Mouse (Mus musculus): ENCODE results near the gene Krtap19-3. TPM values are rescaled to one million over a fixed set of nuclear protein-coding genes. Genes with fewer than 3 reads are reported as not detected.

The Krtap19-3 gene
- not detected for total RNA-seq (2021)
- long read RNA-seq, experiment 1, result 0 reads
- long read RNA-seq, experiment 2, result 0 reads

DNA sequence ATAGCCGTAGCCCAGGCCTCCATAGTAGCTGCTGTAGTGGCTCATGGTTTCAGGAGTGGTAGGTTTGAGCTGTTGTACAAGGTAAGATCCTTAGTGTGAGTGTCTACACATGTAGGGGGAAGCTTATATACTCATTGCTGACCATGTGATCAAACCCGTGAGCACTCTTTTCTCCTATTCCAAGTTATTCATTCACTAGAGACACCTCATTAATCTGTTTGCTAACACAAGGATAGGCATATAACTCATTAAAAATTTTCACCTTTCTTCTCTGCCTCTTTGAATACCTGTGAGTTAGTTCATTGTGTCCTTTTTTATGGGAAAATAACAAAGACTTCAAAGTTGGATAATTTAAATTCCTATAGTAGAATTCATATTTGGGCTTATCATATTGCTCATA, at the start of gene Krtap19-3:
TSS of gene Krtap19-3 (minus strand) at position 101 of the 400 bp plus-strand sequence.
- DNase-seq, result no peak

DNA sequence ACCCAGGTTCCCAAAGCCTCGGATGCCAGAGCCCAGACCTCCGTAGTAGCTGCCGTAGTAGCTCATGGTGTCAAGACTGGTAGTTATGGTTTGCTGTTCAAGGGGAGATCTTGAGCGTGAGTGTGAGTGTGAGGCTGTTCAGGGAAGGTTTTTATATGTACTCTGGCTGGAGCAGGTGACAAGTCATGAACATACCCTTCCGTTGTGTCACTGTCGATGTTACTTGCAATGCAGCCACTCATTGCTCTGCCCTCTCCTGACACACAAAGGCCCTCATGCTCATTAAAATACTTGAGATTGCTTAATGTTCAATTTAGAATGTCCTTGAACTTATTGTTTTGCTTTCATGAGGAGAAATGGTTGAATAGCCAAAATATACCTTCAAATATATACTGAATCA, 18.5 kb upstream of the Krtap19-3 start, which contains the start of gene Krtap19-5:
TSS of gene Krtap19-5 (minus strand) at position 101 of the 400 bp plus-strand sequence.
- no peak for DNase-seq

DNA sequence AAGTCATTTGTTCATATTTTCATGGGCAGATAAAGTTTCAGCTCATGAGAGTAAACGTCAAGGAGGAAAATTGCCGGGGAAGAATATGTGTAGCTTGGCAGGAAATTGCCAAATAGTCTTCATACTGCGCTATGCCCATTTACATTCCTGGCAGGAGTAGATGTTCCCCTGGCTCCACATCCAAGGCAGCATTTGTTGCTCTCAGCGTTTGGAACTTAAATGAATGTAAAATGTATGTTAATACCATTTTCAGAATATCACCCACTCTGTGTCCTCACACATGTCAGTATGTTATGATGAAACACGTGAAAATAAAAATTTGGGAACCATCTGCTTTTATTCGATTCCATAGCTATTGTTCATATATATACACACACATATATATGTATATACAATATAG, 9.0 kb upstream of the Krtap19-3 start:
- DNase-seq, result no peak

DNA sequence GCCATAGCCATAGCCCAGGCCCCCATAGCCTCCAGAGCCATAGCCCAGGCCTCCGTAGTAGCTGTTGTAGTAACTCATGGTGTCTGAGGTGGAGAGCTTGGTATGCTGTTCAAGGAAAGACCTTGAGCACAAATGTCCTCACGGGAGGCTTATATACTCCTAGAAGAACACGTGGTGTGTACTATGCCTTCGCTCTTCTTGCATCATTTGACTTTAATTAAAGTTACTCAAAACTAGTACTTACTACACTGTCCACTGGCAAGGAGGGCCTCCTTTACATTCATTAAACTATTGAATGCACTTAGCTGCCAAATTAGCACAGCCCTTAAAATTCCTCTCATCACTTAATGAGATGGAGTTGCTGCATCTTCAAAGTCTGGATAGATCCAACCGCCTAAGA, 7.2 kb upstream of the Krtap19-3 start, which contains the start of gene Krtap19-4:
TSS of gene Krtap19-4 (minus strand) at position 101 of the 400 bp plus-strand sequence.
- no peak for DNase-seq

DNA sequence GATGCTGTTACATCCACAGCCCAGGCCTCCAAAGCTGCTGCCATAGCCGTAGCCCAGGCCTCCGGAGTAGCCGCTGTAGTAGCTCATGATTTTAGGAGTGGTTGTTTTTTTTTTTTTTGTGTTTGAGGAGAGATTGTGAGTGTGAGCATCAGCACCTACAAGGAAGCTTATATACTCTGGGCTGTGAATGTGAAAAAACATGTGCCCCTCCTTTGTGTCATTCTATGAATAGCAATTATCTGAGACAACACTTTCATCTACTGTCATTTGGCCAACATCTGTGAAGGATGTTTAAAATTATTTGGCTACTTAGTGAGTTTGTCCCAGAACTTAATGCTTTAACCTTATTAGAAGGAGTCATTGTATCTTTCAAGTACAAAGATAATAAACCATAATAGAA, 3.7 kb downstream of the Krtap19-3 start, which contains the start of gene Krtap19-2:
TSS of gene Krtap19-2 (minus strand) at position 101 of the 400 bp plus-strand sequence.
- DNase-seq, result no peak

DNA sequence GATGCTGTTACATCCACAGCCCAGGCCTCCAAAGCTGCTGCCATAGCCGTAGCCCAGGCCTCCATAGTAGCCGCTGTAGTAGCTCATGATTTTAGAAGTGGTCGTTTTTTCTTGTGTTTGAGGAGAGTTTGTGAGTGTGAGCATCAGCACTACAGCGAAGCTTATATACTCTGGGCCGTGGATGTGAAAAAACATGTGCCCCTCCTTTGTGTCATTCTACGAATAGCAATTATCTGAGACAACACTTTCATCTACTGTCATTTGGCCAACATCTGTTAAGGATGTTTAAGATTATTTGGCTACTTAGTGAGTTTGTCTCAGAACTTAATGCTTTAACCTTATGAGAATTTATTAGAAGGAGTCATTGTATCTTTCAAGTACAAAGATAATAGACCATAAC, 8.5 kb downstream of the Krtap19-3 start, which contains the start of gene Krtap19-1:
TSS of gene Krtap19-1 (minus strand) at position 101 of the 400 bp plus-strand sequence.
- DNase-seq, result no peak

DNA sequence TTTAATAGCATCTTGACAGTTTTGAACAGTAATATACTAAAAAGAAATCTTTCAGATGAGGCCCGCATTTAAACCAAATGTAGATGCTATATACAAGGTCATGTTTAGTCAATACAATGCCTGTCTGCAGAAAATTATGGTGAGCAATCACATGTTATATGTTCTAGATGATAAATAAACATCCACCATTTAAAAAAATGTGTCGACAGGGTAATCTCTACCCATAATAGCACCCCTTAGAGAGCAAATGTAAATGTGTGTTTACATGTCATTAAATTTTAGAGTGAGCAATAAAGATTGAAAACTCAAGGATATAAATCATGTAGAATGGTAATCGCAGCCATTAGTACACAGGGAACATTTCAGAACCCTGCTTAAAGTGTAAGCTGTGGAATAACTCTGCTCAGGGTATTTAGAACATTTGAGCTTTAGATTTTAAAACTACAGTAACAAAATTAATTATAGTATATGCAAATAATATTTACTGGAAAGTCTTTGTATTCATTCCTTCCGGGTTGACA, 12.9 kb downstream of the Krtap19-3 start:
- DNase-seq, result no peak

DNA sequence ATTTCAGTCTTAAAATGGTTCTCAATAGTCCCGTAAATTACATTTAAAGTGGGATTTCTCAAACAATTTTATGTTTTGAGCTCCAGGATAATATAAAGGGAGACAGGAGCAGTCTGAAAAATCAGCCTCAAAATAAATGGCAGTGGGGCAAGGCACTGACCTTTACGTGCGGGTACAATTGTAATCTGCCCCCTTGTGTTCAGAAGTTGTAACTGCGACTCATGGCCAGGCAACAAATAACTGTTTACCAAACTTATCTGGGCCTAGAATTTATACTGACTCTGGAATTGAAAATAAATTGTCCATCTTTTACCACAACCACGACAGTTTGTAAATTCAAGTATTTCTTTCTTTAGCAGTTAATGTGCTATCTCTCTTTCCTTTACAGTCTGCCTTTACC, 26.4 kb downstream of the Krtap19-3 start:
- DNase-seq, result peak in 1 of 2 experiments; percentile 4

DNA sequence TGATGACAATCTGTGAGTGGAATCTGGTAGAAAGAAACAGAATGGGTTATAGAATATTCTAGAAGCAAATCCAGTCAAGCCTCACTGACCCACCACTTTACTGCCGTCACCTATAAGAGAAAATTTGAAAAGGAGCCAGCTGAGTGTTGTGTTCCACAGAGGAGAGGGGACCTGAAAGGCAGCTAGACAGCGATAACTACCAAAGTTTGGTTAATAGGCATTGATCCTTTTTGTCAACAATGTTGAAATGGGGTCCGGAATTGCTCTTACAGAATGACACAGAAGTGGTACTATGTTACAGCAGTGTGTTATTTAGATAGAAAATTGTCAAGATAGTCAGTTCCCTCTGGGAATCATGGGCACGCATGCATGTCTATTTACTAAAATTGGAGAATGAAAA, 29.3 kb downstream of the Krtap19-3 start:
- no peak for DNase-seq

DNA sequence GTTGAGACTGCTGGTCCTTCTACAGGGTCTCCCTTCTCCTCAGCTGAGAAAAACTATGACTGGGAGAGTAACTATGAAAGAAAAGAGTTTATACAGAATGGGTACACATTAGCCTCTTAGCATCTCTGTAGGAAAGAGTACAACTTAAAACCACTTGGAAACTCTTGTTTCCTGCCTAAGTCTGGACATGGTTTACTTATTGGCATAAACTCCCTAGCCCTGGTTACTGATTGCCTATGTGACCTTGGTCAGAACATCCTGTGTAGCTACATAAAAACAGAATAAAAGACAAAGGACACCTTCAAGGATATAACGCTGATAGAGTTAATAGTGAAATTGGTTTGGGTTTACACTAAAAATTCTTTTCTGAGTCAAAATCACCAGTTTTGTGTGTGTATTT, 30.5 kb downstream of the Krtap19-3 start:
- no peak for DNase-seq

Other genes with a start within 250 kb of the Krtap19-3 start
- not detected for gene Krtap26-1, start 230.2 kb downstream of the Krtap19-3 start, total RNA-seq (2021)
- gene Krtap27-1, start 206.4 kb downstream of the Krtap19-3 start, total RNA-seq (2021), result not detected
- gene 2310061N02Rik, start 170.1 kb downstream of the Krtap19-3 start, total RNA-seq (2021), result not detected
- gene Krtap13-1, start 149.2 kb downstream of the Krtap19-3 start, total RNA-seq (2021), result not detected
- gene Krtap13, start 126.4 kb downstream of the Krtap19-3 start, total RNA-seq (2021), result not detected
- gene 2310034C09Rik, start 119.2 kb downstream of the Krtap19-3 start, total RNA-seq (2021), result not detected
- not detected for gene 2310057N15Rik, start 103.8 kb downstream of the Krtap19-3 start, total RNA-seq (2021)
- gene Gm5965, start 100.1 kb downstream of the Krtap19-3 start, total RNA-seq (2021), result not detected
- not detected for gene Gm20741, start 65.8 kb downstream of the Krtap19-3 start, total RNA-seq (2021)
- not detected for gene Krtap15, start 57.8 kb downstream of the Krtap19-3 start, total RNA-seq (2021)
- gene Krtap14, start 51.9 kb downstream of the Krtap19-3 start, total RNA-seq (2021), result not detected
- gene Krtap19-1, start 8.6 kb downstream of the Krtap19-3 start, total RNA-seq (2021), result not detected
- gene Krtap19-2, start 3.8 kb downstream of the Krtap19-3 start, total RNA-seq (2021), result not detected
- not detected for gene Krtap19-4, start 7.1 kb upstream of the Krtap19-3 start, total RNA-seq (2021)
- not detected for gene Krtap19-5, start 18.4 kb upstream of the Krtap19-3 start, total RNA-seq (2021)
- gene Krtap19-9b, start 54.2 kb upstream of the Krtap19-3 start, total RNA-seq (2021), result not detected
- not detected for gene Krtap16-3, start 84.8 kb upstream of the Krtap19-3 start, total RNA-seq (2021)
- not detected for gene Krtap22-2, start 132.7 kb upstream of the Krtap19-3 start, total RNA-seq (2021)
- gene Gm10229, start 137.2 kb upstream of the Krtap19-3 start, total RNA-seq (2021), result not detected
- not detected for gene Krtap6-1, start 153.7 kb upstream of the Krtap19-3 start, total RNA-seq (2021)
- gene Gm10228, start 163.4 kb upstream of the Krtap19-3 start, total RNA-seq (2021), result not detected
- not detected for gene Krtap6-5, start 169.8 kb upstream of the Krtap19-3 start, total RNA-seq (2021)
- not detected for gene 1110025L11Rik, start 186.0 kb upstream of the Krtap19-3 start, total RNA-seq (2021)
- not detected for gene Krtap6-3, start 206.0 kb upstream of the Krtap19-3 start, total RNA-seq (2021)